Mouse (Mus musculus): ENCODE results near the gene Ocm. TPM values are rescaled to one million over a fixed set of nuclear protein-coding genes. Genes with fewer than 3 reads are reported as not detected.

The Ocm gene
- polyA plus RNA-seq (2015; fragmentation: Nextera tagmentation; extraction: Ambion mirVana) = 4.5 and 5.9 TPM in 2 replicates

GRCm38 (mm10) chr5:144026620-144027263, at the start of gene Ocm:
TSS of gene Ocm (minus strand) at chr5:144026670.
- WGBS = 58% methylated on average over 11 of the region's 11 CpGs
- ATAC-seq (replicated peaks; ENCODE audit: low FRiP score, low read depth) (no peak), DNase-seq (ENCODE audit: low spot score) (peak; percentile 32)
- no peak for TF ChIP-seq CTCF (IDR thresholded peaks at IDR 0.05; ENCODE audit: low read depth)
- Histone ChIP-seq H3K9ac (ENCODE audit: low read depth, low read length) (no peak within 1 kb of the TSS), H3K27me3 (ENCODE audit: insufficient read depth, low read length) (no peaks in the 10 kb centered on the region), H3K9me3 (replicated peaks; ENCODE audit: low read length) (no peaks in the 10 kb centered on the region), H3K4me1 (replicated peaks; ENCODE audit: insufficient read depth, low read length) (no peaks in the 10 kb centered on the region), H3K36me3 (ENCODE audit: insufficient read depth, low read length) (no peaks in the 10 kb centered on the region), H3K27ac (no peak within 1 kb of the TSS), H3K4me2 (ENCODE audit: low read length) (no peak within 1 kb of the TSS), H3K4me3 (replicated peaks; ENCODE audit: low read depth, low read length) (no peak within 1 kb of the TSS)

GRCm38 (mm10) chr5:144071249-144071648, 44.8 kb upstream of the Ocm start:
- Histone ChIP-seq H3K4me3 (replicated peaks; ENCODE audit: low read depth, low read length) (no peak overlapping the region), H3K4me2 (ENCODE audit: low read length) (no peak overlapping the region), H3K4me1 (replicated peaks; ENCODE audit: insufficient read depth, low read length) (no peaks in the 10 kb centered on the region), H3K27ac (no peak overlapping the region), H3K9me3 (replicated peaks; ENCODE audit: low read length) (no peaks in the 10 kb centered on the region; the same call in none of the 2 replicates), H3K27me3 (ENCODE audit: insufficient read depth, low read length) (no peaks in the 10 kb centered on the region), H3K36me3 (ENCODE audit: insufficient read depth, low read length) (no peaks in the 10 kb centered on the region), H3K9ac (ENCODE audit: low read depth, low read length) (no peak overlapping the region)
- no peak for DNase-seq (ENCODE audit: low spot score)
- 26% methylated on average over 1 of the region's 1 CpGs for WGBS
- ATAC-seq (replicated peaks; ENCODE audit: low FRiP score, low read depth) = no peak
- no peak for TF ChIP-seq CTCF (IDR thresholded peaks at IDR 0.05; ENCODE audit: low read depth)

- Histone ChIP-seq H3K4me1 (replicated peaks; ENCODE audit: insufficient read depth, low read length) (no peaks in the 10 kb centered on the region), H3K9me3 (replicated peaks; ENCODE audit: low read length) (no peaks in the 10 kb centered on the region; the same call in none of the 2 replicates), H3K4me2 (ENCODE audit: low read length) (no peak overlapping the region), H3K27ac (no peak overlapping the region), H3K9ac (ENCODE audit: low read depth, low read length) (no peak overlapping the region), H3K4me3 (replicated peaks; ENCODE audit: low read depth, low read length) (no peak overlapping the region), H3K36me3 (ENCODE audit: insufficient read depth, low read length) (no peaks in the 10 kb centered on the region), H3K27me3 (ENCODE audit: insufficient read depth, low read length) (no peaks in the 10 kb centered on the region)
- TF ChIP-seq CTCF (IDR thresholded peaks at IDR 0.05; ENCODE audit: low read depth) = no peak
- ATAC-seq (replicated peaks; ENCODE audit: low FRiP score, low read depth) (no peak), DNase-seq (ENCODE audit: low spot score) (no peak)
- 95% methylated on average over 1 of the region's 1 CpGs for WGBS
Observed at GRCm38 (mm10) chr5:144070064-144070463, 43.6 kb upstream of the Ocm start.

- H3K27ac ChIP-seq = no peak overlapping the region
- H3K9ac ChIP-seq (ENCODE audit: low read depth, low read length) = no peak overlapping the region
- H3K27me3 ChIP-seq (ENCODE audit: insufficient read depth, low read length) = no peaks in the 10 kb centered on the region
- H3K36me3 ChIP-seq (ENCODE audit: insufficient read depth, low read length) = no peaks in the 10 kb centered on the region
- H3K4me2 ChIP-seq (ENCODE audit: low read length) = no peak overlapping the region
- H3K4me3 ChIP-seq (replicated peaks; ENCODE audit: low read depth, low read length) = no peak overlapping the region
- no peaks in the 10 kb centered on the region for H3K4me1 ChIP-seq (replicated peaks; ENCODE audit: insufficient read depth, low read length)
- DNase-seq (ENCODE audit: low spot score) = no peak
- H3K9me3 ChIP-seq (replicated peaks; ENCODE audit: low read length) = no peaks in the 10 kb centered on the region; the same call in none of the 2 replicates
- 77% methylated on average over 2 of the region's 2 CpGs for WGBS
- TF ChIP-seq CTCF (IDR thresholded peaks at IDR 0.05; ENCODE audit: low read depth) = no peak
- ATAC-seq (replicated peaks; ENCODE audit: low FRiP score, low read depth) = no peak
Observed at GRCm38 (mm10) chr5:144066036-144066435, 39.6 kb upstream of the Ocm start.

- no peak for ATAC-seq (replicated peaks; ENCODE audit: low FRiP score, low read depth)
- H3K9ac ChIP-seq (ENCODE audit: low read depth, low read length) = no peak overlapping the region
- DNase-seq (ENCODE audit: low spot score) = no peak
- no peak overlapping the region for H3K27ac ChIP-seq
- no peak for TF ChIP-seq CTCF (IDR thresholded peaks at IDR 0.05; ENCODE audit: low read depth)
- H3K4me2 ChIP-seq (ENCODE audit: low read length) = no peak overlapping the region
- WGBS = 66% methylated on average over 5 of the region's 5 CpGs
- no peak overlapping the region for H3K4me3 ChIP-seq (replicated peaks; ENCODE audit: low read depth, low read length)
- H3K9me3 ChIP-seq (replicated peaks; ENCODE audit: low read length) = no peaks in the 10 kb centered on the region; the same call in none of the 2 replicates
- H3K27me3 ChIP-seq (ENCODE audit: insufficient read depth, low read length) = no peaks in the 10 kb centered on the region
- H3K36me3 ChIP-seq (ENCODE audit: insufficient read depth, low read length) = no peaks in the 10 kb centered on the region
- no peaks in the 10 kb centered on the region for H3K4me1 ChIP-seq (replicated peaks; ENCODE audit: insufficient read depth, low read length)
Observed at GRCm38 (mm10) chr5:144064093-144064492, 37.6 kb upstream of the Ocm start.

- no peak for TF ChIP-seq CTCF (IDR thresholded peaks at IDR 0.05; ENCODE audit: low read depth)
- Histone ChIP-seq H3K9me3 (replicated peaks; ENCODE audit: low read length) (no peaks in the 10 kb centered on the region), H3K4me1 (replicated peaks; ENCODE audit: insufficient read depth, low read length) (no peaks in the 10 kb centered on the region), H3K9ac (ENCODE audit: low read depth, low read length) (no peak overlapping the region), H3K36me3 (ENCODE audit: insufficient read depth, low read length) (no peaks in the 10 kb centered on the region), H3K4me3 (replicated peaks; ENCODE audit: low read depth, low read length) (no peak overlapping the region), H3K27me3 (ENCODE audit: insufficient read depth, low read length) (no peaks in the 10 kb centered on the region), H3K4me2 (ENCODE audit: low read length) (no peak overlapping the region), H3K27ac (no peak overlapping the region)
- DNase-seq (ENCODE audit: low spot score) = no peak
- WGBS = 77% methylated on average over 6 of the region's 6 CpGs
- no peak for ATAC-seq (replicated peaks; ENCODE audit: low FRiP score, low read depth)
Observed at GRCm38 (mm10) chr5:144054340-144054739, 27.9 kb upstream of the Ocm start.

GRCm38 (mm10) chr5:144053450-144053849, 27.0 kb upstream of the Ocm start:
- 43% methylated on average over 3 of the region's 3 CpGs for WGBS
- H3K9ac ChIP-seq (ENCODE audit: low read depth, low read length) = no peak overlapping the region
- DNase-seq (ENCODE audit: low spot score) (no peak), ATAC-seq (replicated peaks; ENCODE audit: low FRiP score, low read depth) (no peak)
- H3K9me3 ChIP-seq (replicated peaks; ENCODE audit: low read length) = no peaks in the 10 kb centered on the region
- no peak overlapping the region for H3K27ac ChIP-seq
- TF ChIP-seq CTCF (IDR thresholded peaks at IDR 0.05; ENCODE audit: low read depth) = no peak
- no peak overlapping the region for H3K4me2 ChIP-seq (ENCODE audit: low read length)
- H3K4me3 ChIP-seq (replicated peaks; ENCODE audit: low read depth, low read length) = no peak overlapping the region
- H3K27me3 ChIP-seq (ENCODE audit: insufficient read depth, low read length) = no peaks in the 10 kb centered on the region
- no peaks in the 10 kb centered on the region for H3K36me3 ChIP-seq (ENCODE audit: insufficient read depth, low read length)
- H3K4me1 ChIP-seq (replicated peaks; ENCODE audit: insufficient read depth, low read length) = no peaks in the 10 kb centered on the region

Measured in kidney, postnatal 0 days (tissue).